In genomic region chr11:80287150-80287549, GRCm38 (mm10) we compare ENCODE assay signal across 7 mouse cellular contexts. TPM values are rescaled to one million over a fixed set of nuclear protein-coding genes. Genes with fewer than 3 reads are reported as not detected.
A peak's percentile ranks its signal among the peaks of the same experiment; 100 is the strongest.
DNase-seq lines count a peak whose midpoint lies in the region; ATAC-seq and TF ChIP-seq lines count a peak whose summit lies in the region.

No protein-coding gene starts in this region.

- DNase-seq in B cell, adult 2 months: peak; percentile 79 to 80
- DNase-seq in CH12.LX (ENCODE audit: extremely low read depth): peak; percentile 88
- DNase-seq in c-Kit-positive CD71-negative TER-119-negative erythroid progenitor cells, embryonic 14.5 days (ENCODE audit: low read depth): peak; percentile 68
- peak; percentile 58 to 79 for DNase-seq in layer of hippocampus, adult 2 months (ENCODE audit: low spot score in 2 of 2)
- DNase-seq in lung, postnatal 4 days: peak; percentile 43 to 76

- 15% methylated on average over 5 of the region's 5 CpGs for WGBS in small intestine, adult 2 months

- peaks cover 17% of the 10 kb centered on the region for H3K9me3 ChIP-seq in CH12.LX (replicated peaks; ENCODE audit: low read length)

- ATAC-seq in frontal cortex, adult (ENCODE audit: low TSS enrichment): peak; percentile 52; the same call in 1 of the 2 replicates

- peaks cover 6 to 15% of the 10 kb centered on the region in 2 experiments; a peak in 3 of 4 replicates for H3K4me1 ChIP-seq in CH12.LX (ENCODE audit: control insufficient read depth in 1 of 2, insufficient read depth in 2 of 2)
- no peaks in the 10 kb centered on the region for H3K4me1 ChIP-seq in small intestine, adult 2 months (ENCODE audit: control insufficient read depth, insufficient read depth, insufficient read length, low read length)

- no peak for TF ChIP-seq POLR2A in CH12.LX (IDR thresholded peaks at IDR 0.05; ENCODE audit: low read depth, low read length)
- TF ChIP-seq POLR2A in small intestine, adult 2 months (IDR thresholded peaks at IDR 0.05; ENCODE audit: low read depth, low read length): no peak

- peaks cover 1% of the 10 kb centered on the region for H3K27me3 ChIP-seq in CH12.LX (replicated peaks)
- H3K27me3 ChIP-seq in small intestine, adult 2 months (ENCODE audit: control insufficient read depth, insufficient read depth, low read length): peaks cover 3% of the 10 kb centered on the region; the same call in 1 of the 2 replicates

- H3K36me3 ChIP-seq in CH12.LX (replicated peaks in 1 of 2; ENCODE audit: control insufficient read depth in 1 of 2, insufficient read depth in 1 of 2, low read length in 1 of 2): no peaks in the 10 kb centered on the region
- H3K36me3 ChIP-seq in small intestine, adult 2 months (ENCODE audit: control insufficient read depth, insufficient read depth, low read length): no peaks in the 10 kb centered on the region

- dilution Hi-C loops in CH12.LX (cut with MboI; ENCODE audit: extremely low pct_ligation_motif_present, extremely low pct_unique_long_range_greater_than_20kb, low sequenced_read_pairs): no loop called here

- TF ChIP-seq EP300 in CH12.LX (IDR thresholded peaks at IDR 0.05; ENCODE audit: low read length): no peak

- H3K4me2 ChIP-seq in CH12.LX (ENCODE audit: insufficient read depth, low read depth, poor library complexity, severe bottlenecking): peak overlapping the region; percentile 76; the same call in 1 of the 2 replicates

- in situ Hi-C loops in CH12.LX (cut with MboI; ENCODE audit: low pct_ligation_motif_present, low pct_unique_long_range_greater_than_20kb, low sequenced_read_pairs): loop anchor here (25.0 kb wide), 1 partner anchor 525 kb away; the partner anchor contains the start of gene Tmem98

- TF ChIP-seq CTCF in CH12.LX (conservative IDR thresholded peaks at IDR 0.05 in 1 of 2, IDR thresholded peaks at IDR 0.05 in 1 of 2; ENCODE audit: low read depth in 2 of 2, low read length in 2 of 2): peak; percentile 98 to 99
- peak; percentile 95 for TF ChIP-seq CTCF in layer of hippocampus, adult 2 months (conservative IDR thresholded peaks at IDR 0.05)
- TF ChIP-seq CTCF in small intestine, adult 2 months (IDR thresholded peaks at IDR 0.05; ENCODE audit: extremely low read depth, insufficient read length, insufficient replicate concordance, low read depth, low read length): peak; percentile 91; the same call in 1 of the 2 replicates

- H3K79me2 ChIP-seq in CH12.LX (replicated peaks; ENCODE audit: control insufficient read depth, extremely low read depth, insufficient read depth, poor library complexity, severe bottlenecking): no peaks in the 10 kb centered on the region

- H3K4me3 ChIP-seq in CH12.LX (replicated peaks in 1 of 3; ENCODE audit: low read depth in 2 of 3, low read length in 2 of 3, poor library complexity in 1 of 3): no peak overlapping the region
- H3K4me3 ChIP-seq in layer of hippocampus, adult 2 months: no peak overlapping the region
- no peak overlapping the region for H3K4me3 ChIP-seq in small intestine, adult 2 months (ENCODE audit: low read depth, low read length)

- no peak overlapping the region for H3K27ac ChIP-seq in CH12.LX (ENCODE audit: insufficient read depth, low read depth)
- H3K27ac ChIP-seq in layer of hippocampus, adult 2 months: no peak overlapping the region
- H3K27ac ChIP-seq in small intestine, adult 2 months (ENCODE audit: insufficient read depth, low read depth, low read length): no peak overlapping the region

- peak; percentile 97 for TF ChIP-seq RAD21 in CH12.LX (IDR thresholded peaks at IDR 0.05; ENCODE audit: low read depth, low read length)

- no peak overlapping the region for H3K9ac ChIP-seq in CH12.LX (ENCODE audit: insufficient read depth, low read depth)

TF ChIP-seq in CH12.LX, 34 proteins besides CTCF, POLR2A, EP300 and RAD21:
- TF ChIP-seq MEF2A (IDR thresholded peaks at IDR 0.05; ENCODE audit: borderline replicate concordance, low read depth, low read length): peak; percentile 13; the same call in 1 of the 2 replicates
- TF ChIP-seq HCFC1 (IDR thresholded peaks at IDR 0.05; ENCODE audit: low read depth, low read length): no peak
- peak; percentile 56 for TF ChIP-seq ZC3H11A (IDR thresholded peaks at IDR 0.05; ENCODE audit: low read depth, low read length)
- TF ChIP-seq MAX (IDR thresholded peaks at IDR 0.05; ENCODE audit: low read length): peak; percentile 62; the same call in 1 of the 2 replicates
- peak; percentile 57; the same call in 1 of the 2 replicates for TF ChIP-seq MYC (IDR thresholded peaks at IDR 0.05; ENCODE audit: low read depth, low read length)
- peak; percentile 93 for TF ChIP-seq SMC3 (IDR thresholded peaks at IDR 0.05; ENCODE audit: low read depth, low read length)
- peak; percentile 35; the same call in 1 of the 2 replicates for TF ChIP-seq NELFE (IDR thresholded peaks at IDR 0.05; ENCODE audit: low read depth, low read length)
- no peak for TF ChIP-seq E2F4 (IDR thresholded peaks at IDR 0.05; ENCODE audit: insufficient replicate concordance, low read depth, low read length)

RNA-seq across cellular contexts. Expression of gene Rhbdl3, which starts 13.6 kb away (rescaled TPM):
- 0.88 and 1.4 TPM in 2 replicates for total RNA-seq in CH12.LX (2012; rRNA removed)
- 0.34 and 0.46 TPM in 2 replicates for total RNA-seq in CH12.LX (2014; rRNA removed)
- 0.46 and 0.70 TPM in 2 replicates for polyA plus RNA-seq in CH12.LX (2012; ENCODE audit: insufficient read length, low read depth)
- 10 to 100 TPM; 27.2 to 27.6 TPM for total RNA-seq in layer of hippocampus, adult 2 months (2021)
- 1.1 and 1.5 TPM in 2 replicates for polyA plus RNA-seq in small intestine, adult 2 months (2012; rRNA removed)

Comparison
In these comparisons a context has a peak if more than half of its experiments do, and no peak if none do; other contexts are left out.
1. RNA of gene Rhbdl3, which starts 13.6 kb away (total RNA-seq): 27.2 to 27.6 TPM in layer of hippocampus, adult 2 months; 0.34 to 1.4 TPM in CH12.LX; every median in the first group is over 10 times any median in the second.
2. Peak in every context shown above with its lines, with median percentiles within 50 percentile points of each other: DNase-seq and CTCF ChIP-seq.